Mouse (Mus musculus) frontal cortex, adult 2 months (tissue): ENCODE data around the gene Wwox. TPM values are rescaled to one million over a fixed set of nuclear protein-coding genes. Genes with fewer than 3 reads are reported as not detected.
A peak's percentile ranks its signal among the peaks of the same experiment; 100 is the strongest.

Experiments
- DNase-seq, 2 experiments: peaks; one replicate each; pipeline ENCODE4 v3.0.0; 2022; ENCODE audit warnings: low spot score in 1 of 2; ENCODE audit errors: extremely low spot score in 1 of 2
- polyA plus RNA-seq: library from polyadenylated mRNA; depleted of rRNA; stranded (reverse); fragments of >200 nt; gene quantifications from 2 replicates; pipeline ENCODE4 v1.2.3, GENCODE M21; 2012

Gene Wwox
- polyA plus RNA-seq, 1 experiment, result 17.9 TPM

DNA sequence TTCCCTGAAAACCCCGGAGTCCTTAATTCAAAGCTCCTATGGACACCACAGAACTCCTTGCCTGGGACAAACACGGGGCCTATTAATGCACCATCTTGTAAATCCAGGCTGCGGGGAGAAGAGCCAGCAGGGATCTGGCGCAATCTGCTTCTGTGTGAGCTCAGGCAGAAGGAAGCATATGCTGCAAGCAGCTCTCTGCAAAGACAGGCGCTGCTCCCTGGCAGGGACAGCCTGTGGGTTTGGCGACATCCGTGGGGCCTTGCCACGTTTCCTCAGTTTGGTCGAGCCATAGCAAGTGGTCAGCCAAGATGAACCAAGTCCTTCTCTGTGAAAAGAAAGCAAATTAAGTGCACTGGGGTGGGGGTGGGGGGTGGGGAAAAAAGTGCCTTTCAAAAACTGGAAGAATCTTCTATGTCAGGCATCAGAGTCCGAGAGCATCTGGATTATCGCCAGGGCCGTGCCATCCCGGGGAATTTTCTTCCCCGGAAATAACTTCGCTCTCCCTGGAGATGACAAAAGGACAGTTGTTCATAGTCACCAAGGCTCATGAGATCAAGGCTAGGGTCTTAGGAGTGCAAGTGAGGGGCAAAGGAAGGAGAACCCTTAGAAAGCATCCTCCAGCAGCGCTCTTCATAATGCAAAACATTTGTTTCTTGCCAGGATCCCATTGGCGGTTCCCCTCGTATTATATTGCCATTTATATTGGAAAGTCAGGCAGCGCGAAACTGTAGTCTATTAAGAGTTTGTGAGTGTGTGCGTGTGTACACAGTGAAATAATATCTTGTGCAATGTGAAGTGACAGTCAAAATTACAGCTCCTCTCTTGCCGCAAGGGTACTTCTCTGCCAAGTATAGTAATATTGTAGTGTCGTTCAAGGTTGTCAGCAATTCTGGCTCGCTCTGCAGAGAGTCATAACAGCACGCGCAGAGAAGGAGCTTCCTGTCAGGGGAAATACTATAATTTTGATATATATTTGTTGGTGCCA, 152.1 kb downstream of the Wwox start:
- peak; percentile 31 to 65 for DNase-seq

DNA sequence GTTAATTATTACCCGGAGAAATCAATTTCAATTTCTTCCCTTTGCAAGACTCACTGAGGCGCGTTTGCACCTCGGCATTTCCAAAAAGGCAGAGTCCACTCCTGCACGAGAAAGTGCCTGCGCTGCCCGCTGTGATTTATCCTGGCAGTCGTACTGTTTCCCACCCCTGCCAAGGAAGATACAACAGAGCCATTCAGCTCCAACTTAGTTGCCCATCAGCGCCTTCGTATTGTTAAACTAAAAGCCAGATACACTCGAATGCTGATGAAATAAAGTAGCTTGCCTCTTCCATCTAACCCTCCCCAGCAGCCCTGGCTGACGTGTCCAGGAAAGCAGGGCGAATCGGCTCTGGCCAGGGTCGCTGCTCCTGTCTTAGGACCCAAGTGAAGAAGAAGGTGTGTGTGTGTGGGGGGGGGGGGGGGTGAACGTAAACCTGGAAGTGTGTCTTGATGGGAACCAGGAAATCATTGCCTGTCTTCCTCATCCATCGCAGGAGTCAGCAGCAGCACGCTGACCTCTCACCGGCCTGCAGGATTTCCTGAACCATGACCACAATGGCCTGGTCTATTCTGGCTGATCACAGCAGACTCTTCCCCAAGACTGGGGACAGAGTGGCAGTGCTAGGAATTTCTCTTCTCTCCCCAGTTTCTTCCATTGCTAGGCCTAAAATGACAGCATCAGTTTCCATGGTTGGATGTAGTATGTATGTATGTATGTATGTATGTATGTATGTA, 154.1 kb downstream of the Wwox start:
- no peak for DNase-seq

DNA sequence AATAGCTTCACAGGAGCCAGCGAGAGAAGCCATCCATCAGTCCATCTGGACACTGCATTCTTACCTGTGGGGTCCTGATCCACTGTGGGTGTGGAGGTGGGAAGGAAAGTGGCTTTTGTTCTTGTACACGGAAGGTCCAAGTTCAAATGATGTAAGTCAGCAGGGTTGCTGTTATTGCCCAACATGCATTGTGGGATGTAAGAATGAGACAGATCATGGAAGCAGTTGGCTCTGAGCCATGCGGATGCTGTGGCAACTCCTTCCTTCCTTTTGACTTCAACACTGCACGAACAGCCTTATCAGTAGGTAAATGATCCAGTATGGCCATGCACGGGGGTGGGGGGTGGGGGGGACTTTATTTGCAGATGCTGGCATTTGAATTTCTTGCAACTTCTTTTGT, 155.4 kb downstream of the Wwox start:
- DNase-seq, result no peak

DNA sequence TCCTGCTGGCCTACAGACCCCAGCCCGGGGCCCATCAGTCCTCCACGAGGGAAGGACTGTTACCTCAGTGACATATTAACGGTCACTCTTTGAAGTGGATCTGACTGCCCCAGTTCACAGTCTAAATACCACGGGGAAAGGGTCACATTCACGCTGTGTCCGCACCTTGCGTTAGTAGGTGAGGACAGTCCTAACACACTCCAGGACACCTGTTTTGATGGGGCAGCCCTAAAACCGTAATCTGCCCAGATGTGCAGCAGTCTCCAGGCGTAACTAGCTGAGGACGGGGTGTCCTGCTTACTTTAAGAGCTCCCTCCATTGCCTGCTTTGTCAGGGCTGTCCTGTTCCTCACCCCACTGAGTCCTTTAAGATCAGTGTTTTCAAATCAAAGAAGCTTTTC, 160.1 kb downstream of the Wwox start:
- DNase-seq, result no peak

DNA sequence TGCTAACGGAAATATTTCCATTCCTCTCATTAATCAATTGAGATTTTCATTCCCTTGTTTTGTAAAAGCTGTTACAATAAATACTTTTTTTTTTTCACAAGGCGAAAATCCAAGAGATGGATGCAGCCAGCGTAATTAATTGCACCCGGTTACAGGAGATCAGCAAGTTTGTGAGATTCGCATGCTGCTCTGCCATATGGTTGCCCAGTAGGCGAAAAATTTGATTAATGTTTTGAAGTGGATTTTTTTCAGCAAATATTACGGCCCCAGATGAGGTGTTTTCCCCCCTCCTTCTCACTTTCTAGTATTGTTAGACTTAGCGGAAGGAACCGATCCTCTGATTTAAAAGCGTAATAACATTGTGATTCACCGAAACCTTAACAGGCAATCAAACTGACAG, 160.7 kb downstream of the Wwox start:
- DNase-seq, result no peak

DNA sequence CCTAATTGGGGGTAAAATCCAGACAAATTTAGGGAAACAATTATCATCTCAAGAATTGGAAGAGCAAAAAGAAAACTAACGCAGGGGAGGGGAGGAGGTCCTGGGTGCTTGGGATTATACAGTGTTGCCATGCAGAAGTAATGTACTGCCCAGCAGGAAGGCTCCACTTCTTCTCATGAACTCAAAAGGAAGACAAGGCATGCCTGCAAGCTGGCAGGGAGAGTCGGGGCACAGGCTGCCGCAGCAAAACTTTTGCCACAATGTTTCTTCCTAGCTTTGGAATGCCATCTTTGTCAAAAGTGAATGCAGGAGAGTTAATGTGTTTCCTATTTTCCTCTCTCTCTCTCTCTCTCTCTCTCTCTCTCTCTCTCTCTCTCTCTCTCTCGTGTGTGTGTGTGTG, 163.6 kb downstream of the Wwox start:
- no peak for DNase-seq

DNA sequence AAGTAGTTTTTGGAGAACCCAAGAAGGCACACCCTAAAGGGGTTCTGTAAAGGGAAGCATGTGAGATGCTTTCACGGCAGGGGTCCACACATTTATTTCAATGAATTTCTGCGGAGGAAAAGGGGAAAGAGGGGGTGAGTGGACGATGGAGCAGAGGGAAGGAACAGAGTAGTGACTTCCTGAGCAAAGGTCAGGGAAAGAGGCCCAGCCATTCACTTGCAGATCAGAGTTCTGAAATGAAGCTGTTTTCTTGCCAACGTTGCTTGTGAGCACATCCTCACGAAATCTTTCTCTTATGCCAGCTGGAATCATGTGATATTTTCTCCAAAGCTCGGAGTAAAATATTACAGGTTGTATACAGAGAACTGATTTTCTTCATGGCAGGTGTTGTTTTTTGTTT, 164.1 kb downstream of the Wwox start:
- DNase-seq, result no peak

DNA sequence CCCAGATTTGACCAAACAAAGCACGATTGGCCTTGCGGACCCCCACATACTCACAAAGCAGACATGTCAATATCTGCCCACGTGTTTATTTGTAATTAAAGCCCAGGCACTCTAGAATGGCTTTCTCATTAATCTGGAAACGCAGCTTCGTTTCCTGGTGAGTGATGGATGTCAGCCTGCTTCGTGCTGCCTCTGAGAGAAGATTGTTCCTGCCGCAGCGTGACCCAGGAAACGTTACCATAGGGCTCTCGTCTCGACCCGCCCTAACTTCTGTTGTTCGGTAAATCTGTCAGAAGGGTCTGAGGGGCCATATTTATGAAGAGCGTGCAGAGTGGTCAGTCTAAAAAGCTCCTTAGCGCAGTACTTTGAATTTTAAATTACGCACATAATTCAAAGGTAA, 164.9 kb downstream of the Wwox start:
- no peak for DNase-seq

DNA sequence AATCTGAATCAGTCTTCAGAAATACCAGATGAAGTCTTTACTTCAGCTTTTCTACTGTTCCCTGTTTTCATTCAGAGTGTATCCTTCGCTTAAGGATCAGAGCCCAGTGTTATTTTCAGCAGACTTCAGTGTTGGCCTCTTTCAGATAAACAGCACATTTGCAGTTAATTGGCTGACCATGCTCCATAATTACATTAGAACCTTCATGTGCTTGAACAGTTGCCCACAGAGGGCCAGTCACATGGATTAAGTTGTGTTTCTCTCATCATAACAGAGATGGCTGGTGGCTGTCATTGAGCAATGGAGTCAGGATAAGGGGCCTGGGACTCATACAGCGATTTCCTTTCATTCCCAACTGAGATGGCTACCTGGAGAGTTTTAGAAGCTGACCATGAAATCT, 166.2 kb downstream of the Wwox start:
- no peak for DNase-seq

DNA sequence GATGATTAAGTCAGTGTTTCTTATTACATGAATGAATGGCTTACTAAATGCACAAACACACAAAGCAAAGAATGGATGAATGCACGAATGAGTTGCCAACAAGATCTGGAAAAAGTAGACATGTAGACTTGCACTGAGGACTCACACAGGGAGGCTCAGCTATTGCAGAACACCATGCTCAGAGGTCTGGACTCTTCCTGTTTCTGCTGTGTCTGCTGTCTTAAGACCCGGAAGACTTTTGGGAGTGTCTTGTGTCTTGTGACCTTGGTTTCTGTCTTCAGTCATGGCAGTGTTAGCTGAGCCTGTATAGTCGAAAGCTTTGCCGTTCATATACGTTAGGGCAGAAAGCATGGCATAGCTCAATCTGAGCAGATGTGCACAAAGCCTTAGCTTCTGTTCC, 169.9 kb downstream of the Wwox start:
- DNase-seq, result no peak

DNA sequence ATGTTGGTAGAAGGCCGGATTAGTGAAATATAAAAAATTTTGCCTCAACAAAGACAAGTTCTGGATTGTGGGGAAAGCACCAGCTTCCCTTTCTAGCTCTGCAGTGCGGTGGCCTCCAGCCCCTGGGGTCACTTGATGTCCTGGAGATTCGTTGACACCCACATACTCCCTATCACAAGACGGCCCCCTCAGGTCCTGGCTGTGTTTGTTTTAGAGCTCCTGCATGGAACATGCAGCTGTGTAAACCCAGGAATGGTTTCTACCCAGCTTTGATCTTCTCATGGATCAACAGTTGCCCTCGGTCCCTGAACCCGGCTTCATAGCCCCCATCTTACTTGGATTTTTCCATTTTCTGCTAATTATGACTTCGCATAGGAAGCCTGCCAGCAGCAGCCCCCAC, 171.6 kb downstream of the Wwox start:
- DNase-seq, result no peak

DNA sequence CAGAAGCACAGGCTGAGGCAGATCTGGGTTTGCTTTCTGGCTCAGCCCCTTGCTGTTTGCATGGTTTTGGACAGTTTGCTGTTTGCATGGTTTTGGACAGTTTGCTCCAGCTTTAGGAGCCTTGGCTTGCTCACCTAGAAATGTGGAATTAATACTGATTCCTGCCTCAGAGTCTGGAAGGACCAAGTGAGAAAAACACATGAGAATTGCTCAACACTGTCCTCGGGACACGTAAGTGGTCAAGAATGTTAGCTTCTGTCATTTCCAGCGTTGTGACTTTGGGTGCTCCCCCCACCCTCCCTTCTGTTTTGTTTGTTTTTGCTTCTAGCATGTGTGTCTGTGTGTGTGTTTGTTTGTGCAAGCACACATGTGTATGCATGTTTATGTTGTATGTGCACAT, 172.6 kb downstream of the Wwox start:
- DNase-seq, result no peak

DNA sequence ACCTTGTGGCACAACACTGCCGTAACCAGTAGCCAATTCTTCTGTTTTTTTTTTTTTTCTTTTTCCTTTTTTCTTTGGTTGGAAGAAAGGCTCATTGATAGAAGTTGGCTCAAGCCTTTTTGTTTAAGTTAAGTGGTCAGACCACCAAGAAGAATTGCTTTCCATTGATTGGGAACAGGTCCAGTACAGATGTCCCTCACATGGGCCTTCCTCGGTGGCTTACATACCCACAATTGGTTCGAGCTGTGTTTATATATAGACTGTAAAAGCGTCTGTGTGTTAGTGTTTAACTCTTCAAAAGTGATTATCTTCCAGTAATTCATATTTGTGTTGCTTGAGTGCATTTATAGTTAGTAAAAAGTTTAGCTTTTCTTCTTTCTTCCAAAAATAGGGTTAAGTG, 176.0 kb downstream of the Wwox start:
- DNase-seq, result no peak

DNA sequence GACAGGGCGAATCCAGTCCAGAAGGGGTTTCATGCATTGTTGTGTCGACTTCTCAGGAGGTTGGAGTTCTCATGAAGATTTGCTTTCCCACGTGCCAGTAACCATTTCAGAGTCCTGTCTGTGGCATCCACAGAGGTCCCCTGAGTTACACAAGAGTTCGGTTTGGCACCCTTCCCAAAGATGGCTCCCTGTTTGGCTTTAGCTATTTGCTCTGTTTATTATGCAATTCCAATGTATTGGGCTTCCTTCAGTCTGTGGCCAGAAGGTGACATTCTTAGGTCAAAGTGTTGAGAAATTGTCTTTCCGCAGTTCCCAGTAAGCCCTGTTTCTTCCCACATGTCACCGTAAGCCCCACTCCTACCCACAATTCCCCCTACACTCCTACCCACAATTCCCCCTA, 176.5 kb downstream of the Wwox start:
- no peak for DNase-seq

DNA sequence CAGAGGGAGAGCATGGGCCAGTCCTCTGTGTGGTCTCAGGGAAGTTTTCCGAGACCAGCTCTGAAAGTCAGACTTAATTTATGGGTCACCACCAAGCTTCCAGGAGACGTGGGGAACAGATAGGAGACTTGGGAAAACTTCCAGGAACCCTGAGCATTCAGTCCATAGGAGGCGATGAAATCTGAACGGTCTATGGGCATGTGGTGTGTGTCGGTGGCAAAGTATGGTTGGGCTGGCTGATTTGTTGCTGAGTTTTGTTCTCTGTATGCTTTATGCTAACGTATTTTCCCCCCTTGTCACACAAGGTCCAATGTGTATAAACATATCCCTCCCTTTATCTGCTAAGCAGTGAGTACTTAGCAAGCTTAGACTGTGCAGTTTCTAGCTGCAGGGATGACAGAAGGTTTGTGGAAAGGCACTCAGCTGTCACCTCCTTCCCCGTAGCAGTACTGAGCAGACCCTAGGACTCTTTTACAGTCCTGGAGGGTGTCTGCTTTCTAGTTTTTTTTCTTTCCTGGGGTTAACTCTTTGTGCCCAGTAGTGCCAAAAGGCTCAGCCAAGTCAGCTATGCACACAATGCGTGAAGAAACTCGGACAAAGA, 179.6 kb downstream of the Wwox start:
- no peak for DNase-seq

DNA sequence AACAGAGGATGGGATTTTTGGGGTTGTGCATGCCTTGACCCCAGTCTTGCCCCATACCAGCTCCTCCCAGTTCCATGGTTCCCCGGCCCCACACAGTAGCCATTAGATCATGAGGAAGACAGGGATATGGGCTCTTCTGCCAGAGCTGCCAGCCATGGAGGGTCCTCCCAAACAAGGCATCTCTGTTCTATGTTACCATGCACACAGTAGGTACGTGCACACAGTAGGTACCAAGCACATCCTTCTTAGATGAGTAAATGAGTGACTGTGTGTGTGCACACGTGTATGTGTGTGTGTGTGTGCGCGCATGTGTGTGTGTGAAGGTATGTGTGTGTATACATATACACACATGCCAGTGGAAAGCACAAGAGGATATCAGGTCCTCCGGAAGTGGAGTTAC, 185.9 kb downstream of the Wwox start:
- DNase-seq, result no peak

DNA sequence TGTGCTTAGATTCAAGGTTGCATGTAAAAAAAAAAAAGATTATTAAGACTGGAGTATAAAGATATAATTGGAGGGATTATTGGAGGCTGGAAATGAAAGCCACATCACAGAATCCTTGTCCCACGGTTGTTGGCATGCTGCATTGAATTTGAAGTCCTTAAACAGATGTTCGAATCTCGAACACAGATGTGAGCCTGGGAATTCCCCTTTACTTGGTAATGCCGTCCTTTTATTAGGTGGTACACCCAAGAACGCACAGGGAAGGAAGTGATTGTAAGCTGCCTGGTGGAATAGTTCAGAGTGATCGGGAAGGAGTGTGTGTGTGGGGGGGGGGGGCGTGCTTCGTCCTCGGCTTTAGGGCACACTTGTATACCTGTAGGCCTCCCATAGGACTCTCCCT, 187.4 kb downstream of the Wwox start:
- DNase-seq, result no peak

DNA sequence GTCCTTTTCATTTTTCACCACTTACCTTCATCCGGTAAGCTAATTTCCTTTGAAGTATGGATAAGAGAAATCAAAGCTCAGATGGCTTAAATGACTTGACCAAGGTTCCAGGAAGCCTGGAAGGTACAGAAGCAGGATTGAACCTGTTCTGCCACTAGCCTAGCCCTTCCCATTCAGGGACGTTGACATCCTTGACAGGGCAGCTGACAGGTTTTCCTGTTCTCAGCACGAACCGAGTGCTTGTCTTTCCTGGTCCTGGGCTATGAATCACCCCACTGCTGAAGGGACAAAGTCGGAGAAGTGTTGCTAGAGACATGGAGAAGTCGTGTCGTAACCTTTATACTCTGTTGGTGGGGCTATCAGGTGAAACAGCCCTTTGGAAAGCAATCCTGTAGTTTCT, 190.3 kb downstream of the Wwox start:
- no peak for DNase-seq

DNA sequence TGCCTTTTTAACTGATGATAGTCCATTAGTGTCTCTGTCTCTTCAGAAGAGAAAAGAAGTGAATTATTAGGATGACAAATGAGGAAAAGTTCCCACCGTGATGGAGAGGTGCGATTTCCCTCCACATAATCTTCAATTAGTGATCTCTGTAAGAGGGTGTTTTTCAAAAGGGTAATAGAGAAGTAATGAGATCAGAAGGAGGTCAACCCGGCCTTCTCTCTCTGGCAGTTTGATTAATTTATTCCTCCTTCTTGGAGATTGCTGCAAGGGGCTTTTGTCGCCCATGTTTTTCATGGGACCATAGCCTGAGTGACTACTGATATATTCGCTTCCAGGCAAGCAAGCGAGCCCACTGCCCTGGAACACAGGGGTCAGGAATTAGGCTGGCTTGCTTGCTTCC, 191.6 kb downstream of the Wwox start:
- no peak for DNase-seq

DNA sequence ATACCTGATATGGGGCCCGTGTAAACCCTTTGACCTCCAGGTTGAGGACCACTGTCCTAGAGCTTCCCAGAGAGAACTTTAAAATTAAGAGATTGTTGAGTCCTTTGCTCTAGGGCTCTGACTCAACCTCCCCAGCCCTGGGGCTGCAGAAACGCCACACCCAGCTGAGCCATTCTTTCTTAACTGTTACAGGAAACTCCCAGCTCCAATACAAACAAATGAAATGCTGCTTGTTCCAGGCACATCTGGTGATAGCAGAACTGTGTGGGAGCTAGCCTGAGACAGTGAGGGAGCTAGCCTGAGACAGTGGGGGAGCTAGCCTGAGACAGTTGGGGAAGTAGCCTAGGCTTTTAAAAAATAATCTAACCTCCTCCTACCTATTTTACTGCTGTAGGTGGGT, 194.7 kb downstream of the Wwox start:
- DNase-seq, result no peak

DNA sequence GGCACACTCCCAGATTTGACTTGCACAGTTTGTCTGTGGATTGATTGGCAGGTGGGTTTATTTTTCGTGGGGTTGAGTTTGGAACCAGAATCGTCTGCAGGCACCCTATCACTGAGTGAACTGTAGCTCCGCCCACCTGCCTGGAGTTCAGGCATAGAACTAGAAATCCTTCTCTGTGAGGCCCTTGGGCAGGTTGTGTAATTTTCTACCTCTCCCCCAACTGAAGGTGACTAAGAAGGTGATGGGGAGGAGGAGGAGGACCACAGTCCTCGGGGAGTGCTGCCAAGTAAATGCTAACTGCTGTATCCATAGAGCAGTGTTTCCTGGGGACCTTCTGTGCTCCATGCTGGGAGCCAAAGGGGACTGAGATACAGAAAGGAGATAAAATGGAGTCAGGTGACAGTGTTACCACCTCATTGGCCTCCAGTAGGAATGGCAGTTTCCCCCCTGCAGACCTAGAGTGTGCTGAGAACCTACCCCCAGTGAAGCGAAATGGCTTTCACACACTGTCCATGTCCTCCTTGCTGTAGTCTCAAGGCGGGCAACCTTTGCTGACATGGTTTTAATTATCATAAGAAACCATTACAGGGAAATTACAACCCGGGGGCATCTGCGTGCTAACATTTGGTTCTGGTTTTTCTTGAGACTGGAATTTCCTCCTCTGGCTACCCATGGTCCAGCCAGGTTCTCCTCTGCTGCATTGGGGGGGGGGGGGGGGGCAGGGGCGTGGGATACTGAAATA, 195.4 kb downstream of the Wwox start:
- DNase-seq, result no peak
